Mouse (Mus musculus): ENCODE measurements around the gene Otud5.
"Not testable (repeated sequence)": the region's sequence is repeated elsewhere in the genome, so short reads cannot be mapped to it uniquely, and the experiment has no call there.

The Otud5 gene

GRCm38 (mm10) chrX:7841163-7842162 lies at the start of gene Otud5:
Gene Otud5, plus strand, starts transcription at chrX:7841364.
- DNase-seq (ENCODE audit: low read depth, low spot score): peak; percentile 95

- no peak for DNase-seq (ENCODE audit: low read depth, low spot score)
Observed at GRCm38 (mm10) chrX:7793361-7793760, 47.8 kb upstream of the Otud5 start.

- no peak for DNase-seq (ENCODE audit: low read depth, low spot score)
Observed at GRCm38 (mm10) chrX:7795016-7795415, 46.1 kb upstream of the Otud5 start.

GRCm38 (mm10) chrX:7797327-7797726 lies 43.8 kb upstream of the Otud5 start:
- DNase-seq (ENCODE audit: low read depth, low spot score): no peak

- DNase-seq (ENCODE audit: low read depth, low spot score): not testable (repeated sequence)
Observed at GRCm38 (mm10) chrX:7802157-7802556, 39.0 kb upstream of the Otud5 start.

- DNase-seq (ENCODE audit: low read depth, low spot score): not testable (repeated sequence)
Observed at GRCm38 (mm10) chrX:7815016-7815415, 26.1 kb upstream of the Otud5 start.

GRCm38 (mm10) chrX:7821865-7822779 lies 19.0 kb upstream of the Otud5 start, which contains the start of gene Kcnd1:
Gene Kcnd1, plus strand, starts transcription at chrX:7822289.
- DNase-seq (ENCODE audit: low read depth, low spot score): peak; percentile 23

GRCm38 (mm10) chrX:7837146-7837545 lies 4.0 kb upstream of the Otud5 start:
- peak; percentile 16 for DNase-seq (ENCODE audit: low read depth, low spot score)

- DNase-seq (ENCODE audit: low read depth, low spot score): no peak
Observed at GRCm38 (mm10) chrX:7840842-7841162, 362 bp upstream of the Otud5 start.

- no peak for DNase-seq (ENCODE audit: low read depth, low spot score)
Observed at GRCm38 (mm10) chrX:7842318-7842717, 1.2 kb downstream of the Otud5 start.

GRCm38 (mm10) chrX:7847845-7848244 lies 6.7 kb downstream of the Otud5 start:
- no peak for DNase-seq (ENCODE audit: low read depth, low spot score)

- no peak for DNase-seq (ENCODE audit: low read depth, low spot score)
Observed at GRCm38 (mm10) chrX:7854578-7854977, 13.4 kb downstream of the Otud5 start.

GRCm38 (mm10) chrX:7859191-7859753 lies 18.1 kb downstream of the Otud5 start:
- no peak for DNase-seq (ENCODE audit: low read depth, low spot score)

GRCm38 (mm10) chrX:7863181-7863580 lies 22.0 kb downstream of the Otud5 start:
- no peak for DNase-seq (ENCODE audit: low read depth, low spot score)

GRCm38 (mm10) chrX:7864551-7864950 lies 23.4 kb downstream of the Otud5 start:
- no peak for DNase-seq (ENCODE audit: low read depth, low spot score)

- no peak for DNase-seq (ENCODE audit: low read depth, low spot score)
Observed at GRCm38 (mm10) chrX:7865343-7865742, 24.2 kb downstream of the Otud5 start.

- DNase-seq (ENCODE audit: low read depth, low spot score): no peak
Observed at GRCm38 (mm10) chrX:7865786-7866185, 24.6 kb downstream of the Otud5 start.

- no peak for DNase-seq (ENCODE audit: low read depth, low spot score)
Observed at GRCm38 (mm10) chrX:7867141-7867540, 26.0 kb downstream of the Otud5 start.

GRCm38 (mm10) chrX:7868506-7868905 lies 27.3 kb downstream of the Otud5 start:
- DNase-seq (ENCODE audit: low read depth, low spot score): no peak

GRCm38 (mm10) chrX:7869826-7870225 lies 28.7 kb downstream of the Otud5 start:
- no peak for DNase-seq (ENCODE audit: low read depth, low spot score)

- peak; percentile 71 for DNase-seq (ENCODE audit: low read depth, low spot score)
Observed at GRCm38 (mm10) chrX:7878007-7878419, 36.8 kb downstream of the Otud5 start, which contains the start of gene Pim2. Gene Pim2, plus strand, starts transcription at chrX:7878262.

GRCm38 (mm10) chrX:7878495-7878894 lies 37.3 kb downstream of the Otud5 start:
- DNase-seq (ENCODE audit: low read depth, low spot score): no peak

All from skeletal muscle tissue, adult 2 months (tissue).